Comparison of ENCODE assay signal across 23 mouse cellular contexts in genomic region chr14:122363156-122363555, GRCm38 (mm10).
"Had no signal": no experiment of that assay in that cellular context is flagged by ENCODE, and none has a peak within 500 bp of the region (broad histone marks: within the 10 kb centered on the region; RNA-seq: fewer than 3 reads in every experiment).

No protein-coding gene starts in this region.

- H3K4me3 ChIP-seq: intestine, embryonic 15.5 days; left cerebral cortex, adult 2 months; limb, embryonic 13.5 days; liver, embryonic 12.5 days; liver, embryonic 15.5 days; lung, embryonic 15.5 days; megakaryocyte, embryonic 14.5 days; midbrain, embryonic 10.5 days; midbrain, embryonic 13.5 days; myocyte; neural tube, embryonic 13.5 days had no signal

- H3K36me3 ChIP-seq: intestine, embryonic 15.5 days; limb, embryonic 13.5 days; liver, embryonic 12.5 days; liver, embryonic 15.5 days; lung, embryonic 15.5 days; midbrain, embryonic 10.5 days; midbrain, embryonic 13.5 days; neural tube, embryonic 13.5 days had no signal

- H3K4me2 ChIP-seq: intestine, embryonic 15.5 days; limb, embryonic 13.5 days; liver, embryonic 12.5 days; liver, embryonic 15.5 days; lung, embryonic 15.5 days; midbrain, embryonic 13.5 days; neural tube, embryonic 13.5 days had no signal

- H3K27me3 ChIP-seq: intestine, embryonic 15.5 days; liver, embryonic 12.5 days; liver, embryonic 15.5 days; neural tube, embryonic 13.5 days had no signal

- ATAC-seq: intestine, embryonic 15.5 days; liver, embryonic 12.5 days; midbrain, embryonic 13.5 days; midbrain, embryonic 16.5 days had no signal

- DNase-seq: kidney, adult 11 months; kidney, postnatal 36 days; layer of hippocampus, postnatal 36 days; liver; lung, adult 18-20 months; lung, postnatal 10 days; lung, postnatal 36 days; thymus, adult 2 months; thymus, postnatal 25 days had no signal

- H3K9me3 ChIP-seq: intestine, embryonic 15.5 days; limb, embryonic 13.5 days; liver, embryonic 12.5 days; liver, embryonic 15.5 days; lung, embryonic 15.5 days; midbrain, embryonic 10.5 days; midbrain, embryonic 13.5 days; neural tube, embryonic 13.5 days had no signal

- H3K4me1 ChIP-seq: intestine, embryonic 15.5 days; liver, embryonic 12.5 days; liver, embryonic 15.5 days; lung, embryonic 15.5 days; midbrain, embryonic 13.5 days had no signal

- H3K27ac ChIP-seq: intestine, embryonic 15.5 days; kidney, postnatal 0 days; left cerebral cortex, adult 2 months; limb, embryonic 13.5 days; liver, embryonic 12.5 days; liver, embryonic 15.5 days; lung, embryonic 15.5 days; midbrain, embryonic 10.5 days; midbrain, embryonic 13.5 days; neural tube, embryonic 13.5 days; stomach, postnatal 0 days had no signal

- H3K9ac ChIP-seq: intestine, embryonic 15.5 days; limb, embryonic 13.5 days; liver, embryonic 12.5 days; liver, embryonic 15.5 days; lung, embryonic 15.5 days; midbrain, embryonic 13.5 days; neural tube, embryonic 13.5 days had no signal
